Mouse (Mus musculus) frontal cortex, postnatal 14 days (tissue): ENCODE results near the gene Pi4ka.

Experiments used
- DNase-seq, 2 experiments: peaks; one replicate each; pipeline ENCODE4 v3.0.0; 2022; ENCODE audit warnings: low spot score in 2 of 2

Gene Pi4ka

DNA sequence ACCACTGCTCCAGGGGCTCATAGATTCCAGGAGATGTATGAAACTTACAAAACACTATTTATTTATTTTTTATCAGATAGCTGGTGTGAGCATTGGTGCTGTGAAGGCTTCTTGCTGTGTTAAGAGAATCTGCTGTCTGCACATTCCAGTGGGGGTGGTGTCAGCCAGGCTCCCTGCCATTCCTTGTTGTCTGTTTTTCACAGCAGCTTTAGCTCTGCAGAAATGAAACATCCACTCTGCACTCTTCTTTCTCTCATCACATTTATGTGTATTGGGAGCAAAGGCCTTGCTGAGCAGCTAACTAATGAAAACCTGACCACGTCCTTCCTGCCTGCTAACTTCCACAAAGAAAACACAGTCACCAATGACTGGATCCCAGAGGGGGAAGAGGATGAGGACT, 70.0 kb downstream of the Pi4ka start:
- no peak for DNase-seq

- DNase-seq = no peak
Observed at GRCm38 (mm10) chr16:17334574-17334973, 71.5 kb downstream of the Pi4ka start.

- no peak for DNase-seq
Observed at GRCm38 (mm10) chr16:17331855-17332254, 74.3 kb downstream of the Pi4ka start.

- DNase-seq = no peak
Observed at GRCm38 (mm10) chr16:17331116-17331515, 75.0 kb downstream of the Pi4ka start, which contains the start of gene Serpind1. Gene Serpind1, plus strand, starts transcription at chr16:17331371.

- no peak for DNase-seq
Observed at GRCm38 (mm10) chr16:17329848-17330570, 76.1 kb downstream of the Pi4ka start.

DNA sequence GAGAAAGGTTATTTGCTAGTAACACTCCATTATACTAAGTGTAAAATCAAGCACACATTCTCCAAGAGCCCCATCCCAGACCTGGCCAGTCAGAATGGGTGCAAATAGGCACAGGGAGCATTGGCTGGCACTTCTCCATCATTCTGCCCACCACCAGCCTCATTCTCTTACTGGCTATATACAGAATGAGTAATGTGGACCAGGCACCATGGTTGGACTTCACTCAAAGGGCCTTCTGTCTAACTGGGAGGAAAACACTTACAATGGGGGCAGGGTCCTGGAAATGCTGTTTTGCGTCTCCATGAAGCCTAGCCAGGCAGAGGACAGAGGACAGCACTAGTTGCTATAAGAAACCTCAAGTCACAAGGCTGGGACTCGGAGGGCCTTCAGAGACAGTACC, 80.0 kb downstream of the Pi4ka start:
- DNase-seq = no peak

GRCm38 (mm10) chr16:17324745-17325144, 81.4 kb downstream of the Pi4ka start:
- no peak for DNase-seq

- no peak for DNase-seq
Observed at GRCm38 (mm10) chr16:17321481-17321880, 84.6 kb downstream of the Pi4ka start.

DNA sequence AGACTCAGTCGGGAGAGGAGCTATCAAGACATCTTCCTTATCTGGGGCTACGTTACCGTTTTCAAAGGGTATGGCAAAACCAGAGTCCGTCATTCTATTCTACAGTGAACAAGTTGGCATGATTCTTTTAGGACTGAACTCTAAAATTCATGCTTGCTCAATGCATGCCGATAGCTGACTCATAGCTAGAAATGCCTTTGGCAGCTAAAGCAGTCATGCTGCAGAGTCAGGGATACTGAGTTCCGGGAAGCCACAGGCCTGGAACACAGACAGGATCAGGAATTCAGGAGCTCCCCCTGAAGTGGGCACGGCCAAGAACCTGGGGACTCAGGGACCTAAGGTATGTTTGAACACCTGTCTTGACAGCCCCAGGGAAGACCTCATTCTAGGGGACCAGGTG, 89.6 kb downstream of the Pi4ka start:
- DNase-seq = no peak

DNA sequence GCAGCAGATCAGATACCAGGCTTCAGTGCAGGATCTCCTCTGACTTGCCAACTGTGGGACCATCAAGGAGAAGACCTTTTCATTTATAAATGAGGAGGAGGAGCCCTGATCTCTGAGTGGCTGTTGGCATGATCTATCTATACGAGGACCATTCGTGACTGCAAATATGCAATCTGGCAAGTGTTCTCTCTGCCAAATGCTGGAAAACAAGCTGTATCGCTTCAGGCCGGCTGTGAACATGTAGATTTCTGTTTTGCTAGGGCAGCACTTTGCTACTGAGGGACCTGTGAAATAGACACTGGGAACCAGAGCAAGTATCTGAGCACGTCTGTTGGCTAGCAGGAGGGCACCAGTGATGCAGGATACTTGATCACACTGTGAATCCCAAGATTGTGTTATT, 93.6 kb downstream of the Pi4ka start:
- DNase-seq = no peak

DNA sequence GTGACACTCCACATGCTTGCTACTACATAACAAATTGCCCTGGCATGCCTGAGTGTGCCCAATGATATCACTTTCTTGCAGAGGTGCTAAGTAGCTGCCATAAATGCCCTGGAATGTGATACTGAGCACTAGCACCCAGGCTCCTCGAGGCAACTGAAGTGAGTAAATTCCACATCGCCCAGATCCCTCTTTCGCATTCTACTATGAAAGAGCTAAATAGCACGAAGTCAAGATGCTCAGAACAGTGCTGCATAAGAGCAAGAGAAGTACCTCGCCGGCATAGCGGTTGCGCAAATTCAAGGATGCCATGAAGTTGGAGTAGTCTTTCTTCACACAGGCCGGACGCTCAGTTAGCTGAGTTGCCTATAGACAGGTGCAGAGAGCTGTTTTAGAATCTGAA, 97.1 kb downstream of the Pi4ka start:
- DNase-seq = no peak

GRCm38 (mm10) chr16:17307461-17307860, 98.7 kb downstream of the Pi4ka start:
- no peak for DNase-seq

DNA sequence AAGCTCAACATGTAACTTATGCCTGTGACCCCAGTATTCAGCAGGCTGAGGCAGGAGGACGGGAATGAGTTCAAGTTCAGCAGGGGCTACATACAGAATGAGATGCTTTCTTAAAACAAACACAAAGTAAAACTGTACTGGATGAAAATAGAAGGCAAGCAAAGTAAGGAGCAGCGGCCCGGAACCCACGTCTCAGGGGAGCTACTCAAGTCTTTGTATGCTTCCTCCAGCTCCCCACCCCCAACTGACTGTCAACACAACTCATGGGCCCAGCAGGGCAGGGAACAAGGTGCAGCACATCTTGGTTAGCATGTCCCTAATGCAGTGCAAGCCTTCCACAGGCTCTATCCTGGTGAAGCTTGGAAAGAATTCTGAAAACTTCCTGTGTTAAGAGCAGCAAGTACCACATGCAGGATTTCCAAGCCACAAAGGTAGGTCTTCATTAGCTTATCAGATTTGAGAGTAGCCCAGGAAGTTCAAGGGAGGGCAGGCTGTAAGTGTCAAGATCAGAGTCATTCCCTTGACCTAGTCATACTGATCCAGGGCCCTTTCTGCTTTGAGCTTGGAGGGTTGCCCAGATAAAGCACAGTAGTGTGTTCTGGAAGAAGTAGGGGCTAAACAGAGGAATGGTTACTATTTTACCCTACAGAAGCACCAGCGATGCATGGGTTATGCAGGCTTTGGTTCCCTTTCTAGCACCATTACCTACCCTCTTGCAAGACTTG, 102.4 kb downstream of the Pi4ka start:
- DNase-seq = no peak

DNA sequence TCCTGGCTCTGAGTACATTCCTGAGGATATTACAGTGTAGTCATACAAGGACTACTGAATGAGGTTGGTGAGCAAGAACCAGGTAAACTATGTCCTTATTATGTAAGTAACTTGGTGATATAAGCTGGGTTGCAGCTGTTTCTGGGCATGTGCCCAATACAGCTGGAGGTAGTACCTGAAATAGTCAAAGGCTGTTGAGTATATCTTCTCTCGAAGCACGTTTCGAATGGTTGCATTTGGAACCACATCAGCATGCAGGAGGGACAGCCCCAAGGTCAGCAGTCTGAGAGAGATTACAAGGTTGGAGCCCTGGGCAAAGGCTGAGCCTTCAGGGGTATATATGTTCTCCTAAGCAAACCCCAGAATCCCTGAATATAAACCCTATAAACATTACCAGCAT, 105.3 kb downstream of the Pi4ka start:
- DNase-seq = no peak

DNA sequence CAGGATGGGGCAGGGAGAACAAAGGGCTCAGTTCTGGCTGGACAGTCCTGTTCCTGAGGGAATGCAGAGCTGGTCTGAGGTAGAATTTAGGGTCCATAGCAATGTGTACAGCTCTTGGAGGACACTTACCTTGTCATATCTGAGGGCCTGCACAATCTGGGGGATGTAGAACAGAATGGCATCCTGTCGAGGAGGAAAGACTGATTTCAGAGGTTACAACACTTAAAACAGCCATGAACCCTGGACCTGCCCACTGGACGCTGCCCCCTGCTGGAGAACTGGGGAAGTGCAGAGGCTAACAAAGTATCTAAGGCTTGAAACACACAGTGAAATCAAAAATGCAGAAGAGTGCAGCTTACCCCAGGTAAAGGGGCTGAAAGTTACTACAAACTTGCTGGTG, 113.4 kb downstream of the Pi4ka start:
- peak in 1 of 2 experiments; percentile 62 for DNase-seq

- no peak for DNase-seq
Observed at GRCm38 (mm10) chr16:17291016-17291415, 115.1 kb downstream of the Pi4ka start.

- no peak for DNase-seq
Observed at GRCm38 (mm10) chr16:17287103-17287502, 119.0 kb downstream of the Pi4ka start.

DNA sequence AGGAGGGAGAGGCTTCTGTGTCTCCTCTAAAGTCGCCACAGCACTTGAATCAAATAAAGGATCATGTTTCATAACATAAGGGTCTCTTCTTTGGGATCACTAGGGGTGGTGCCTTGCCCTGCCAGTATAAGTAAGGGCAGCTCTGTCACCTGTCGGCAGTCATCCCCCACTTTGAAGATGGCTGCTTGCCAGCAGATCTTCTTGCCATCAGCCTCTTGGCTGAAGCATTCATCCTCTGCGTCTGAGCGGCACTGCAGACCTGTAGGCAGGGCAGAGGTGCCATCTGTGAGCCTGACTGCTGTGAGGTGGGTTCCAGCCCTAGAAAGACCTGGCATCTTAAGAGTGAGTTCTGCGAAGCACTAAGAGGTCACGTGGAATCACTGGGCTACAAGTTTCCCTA, 123.0 kb downstream of the Pi4ka start:
- no peak for DNase-seq

- no peak for DNase-seq
Observed at GRCm38 (mm10) chr16:17280471-17280870, 125.6 kb downstream of the Pi4ka start.

- peak; percentile 55 to 60 for DNase-seq
Observed at GRCm38 (mm10) chr16:17277342-17278211, 128.5 kb downstream of the Pi4ka start.

DNA sequence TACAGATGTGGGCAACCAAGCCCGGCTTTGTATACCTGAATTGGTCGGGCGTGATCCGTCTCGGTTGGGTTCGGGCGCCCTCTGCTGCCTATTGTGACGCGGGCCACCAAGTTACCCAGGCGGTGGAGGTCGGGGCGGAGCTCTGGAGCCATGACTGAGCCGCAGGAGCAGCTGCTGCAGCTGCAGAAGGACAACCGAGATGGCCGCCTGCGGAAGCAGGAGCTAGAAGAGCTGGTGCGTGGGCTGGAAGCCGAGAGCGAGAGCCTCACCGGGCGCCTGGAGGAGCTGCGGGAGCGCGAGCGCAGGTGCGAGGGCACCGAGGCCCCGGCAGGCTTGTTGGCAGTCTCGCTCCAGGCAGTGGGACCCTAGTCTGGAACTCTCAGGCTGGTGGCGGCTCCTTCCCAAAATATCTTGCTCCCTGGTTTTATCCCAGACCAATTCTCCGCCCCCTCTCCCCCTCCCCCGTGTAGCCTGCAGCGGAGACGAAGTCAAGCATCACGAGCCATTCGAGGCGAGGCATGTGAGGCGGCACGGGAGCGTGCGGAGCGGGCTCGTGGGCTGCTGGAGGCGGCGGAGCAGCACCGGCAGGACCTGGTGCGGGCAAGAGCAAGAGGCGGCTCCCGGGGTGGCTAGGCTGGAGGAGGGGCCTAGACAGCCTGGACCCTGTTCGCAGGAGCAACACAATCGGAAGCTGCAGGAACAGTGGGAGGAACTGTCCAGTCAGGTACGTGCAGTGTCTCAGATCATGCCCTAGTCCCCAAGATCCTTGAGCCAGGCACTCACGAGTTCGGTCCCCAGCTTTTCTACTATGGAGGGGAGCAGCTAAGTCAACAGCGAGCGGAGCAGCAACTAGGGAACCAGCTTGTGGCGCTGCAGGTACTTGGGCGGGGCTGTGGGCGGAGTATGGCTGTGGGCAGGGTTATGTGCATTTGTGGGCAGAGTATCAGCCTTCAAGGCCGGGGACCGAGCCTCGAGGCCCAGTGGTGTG, 129.7 kb downstream of the Pi4ka start:
- DNase-seq = peak; percentile 89 to 93
